Mouse (Mus musculus): ENCODE results near the gene Gm49673.
"Not testable (repeated sequence)": the region's sequence is repeated elsewhere in the genome, so short reads cannot be mapped to it uniquely, and the experiment has no call there.

Gene Gm49673

GRCm38 (mm10) chr17:8129578-8129977 lies 18.0 kb downstream of the Gm49673 start:
- not testable (repeated sequence) for DNase-seq

GRCm38 (mm10) chr17:8128326-8128993 lies 19.1 kb downstream of the Gm49673 start:
- not testable (repeated sequence) for DNase-seq

- DNase-seq, result not testable (repeated sequence)
These were observed 23.0 kb downstream of the Gm49673 start for GRCm38 (mm10) chr17:8124586-8124985.

- not testable (repeated sequence) for DNase-seq
These were observed 24.6 kb downstream of the Gm49673 start for GRCm38 (mm10) chr17:8122974-8123373.

GRCm38 (mm10) chr17:8116928-8117327 lies 30.7 kb downstream of the Gm49673 start:
- not testable (repeated sequence) for DNase-seq

GRCm38 (mm10) chr17:8116378-8116777 lies 31.2 kb downstream of the Gm49673 start:
- DNase-seq, result peak; percentile 40

- not testable (repeated sequence) for DNase-seq
These were observed 35.4 kb downstream of the Gm49673 start for GRCm38 (mm10) chr17:8112199-8112598.

GRCm38 (mm10) chr17:8101297-8101609 lies 46.3 kb downstream of the Gm49673 start:
- DNase-seq, result not testable (repeated sequence)

- not testable (repeated sequence) for DNase-seq
These were observed 46.9 kb downstream of the Gm49673 start for GRCm38 (mm10) chr17:8100405-8101296.

GRCm38 (mm10) chr17:8096199-8096598 lies 51.4 kb downstream of the Gm49673 start:
- not testable (repeated sequence) for DNase-seq

- DNase-seq, result not testable (repeated sequence)
These were observed 51.9 kb downstream of the Gm49673 start for GRCm38 (mm10) chr17:8095653-8096052.

GRCm38 (mm10) chr17:8092537-8093526 lies 54.8 kb downstream of the Gm49673 start:
- peak; percentile 34 for DNase-seq

- DNase-seq, result not testable (repeated sequence)
These were observed 56.3 kb downstream of the Gm49673 start for GRCm38 (mm10) chr17:8091320-8091719.

GRCm38 (mm10) chr17:8069847-8070246 lies 77.7 kb downstream of the Gm49673 start:
- DNase-seq, result not testable (repeated sequence)

GRCm38 (mm10) chr17:8056637-8057138 lies 90.9 kb downstream of the Gm49673 start:
- DNase-seq, result not testable (repeated sequence)

- DNase-seq, result not testable (repeated sequence)
These were observed 91.5 kb downstream of the Gm49673 start for GRCm38 (mm10) chr17:8055919-8056589.

- peak; percentile 87 for DNase-seq
These were observed 96.3 kb downstream of the Gm49673 start for GRCm38 (mm10) chr17:8051247-8051646.

- not testable (repeated sequence) for DNase-seq
These were observed 97.4 kb downstream of the Gm49673 start for GRCm38 (mm10) chr17:8050218-8050617.

- DNase-seq, result peak; percentile 77
These were observed 101.4 kb downstream of the Gm49673 start for GRCm38 (mm10) chr17:8046178-8046577.

- not testable (repeated sequence) for DNase-seq
These were observed 106.4 kb downstream of the Gm49673 start for GRCm38 (mm10) chr17:8041197-8041596.

- not testable (repeated sequence) for DNase-seq
These were observed 107.5 kb downstream of the Gm49673 start for GRCm38 (mm10) chr17:8039916-8040635.

Measured in thymus, postnatal 25 days (tissue).